Mouse (Mus musculus): ENCODE data around the gene Cluh. TPM values are rescaled to one million over a fixed set of nuclear protein-coding genes. Genes with fewer than 3 reads are reported as not detected.

Gene Cluh
- polyA plus RNA-seq, 1 experiment = 67.4 TPM

GRCm38 (mm10) chr11:74649647-74650551, 604 bp downstream of the Cluh start:
- Histone ChIP-seq H3K4me3 (replicated peaks; ENCODE audit: insufficient read depth, low read depth, low read length) (peak overlapping the region; percentile 59), H3K4me1 (ENCODE audit: control insufficient read depth, insufficient read depth, low read length) (peaks cover 19% of the 10 kb centered on the region), H3K27me3 (ENCODE audit: control insufficient read depth, insufficient read depth, low read length) (no peaks in the 10 kb centered on the region), H3K27ac (ENCODE audit: insufficient read depth, low read length) (peak overlapping the region; percentile 27)
- DNase-seq = no peak
- under 1% methylated on average over 50 of the region's 53 CpGs for WGBS
- TF ChIP-seq POLR2A (IDR thresholded peaks at IDR 0.05; ENCODE audit: borderline replicate concordance, insufficient read depth, low read length) = no peak
- no peak for TF ChIP-seq CTCF (IDR thresholded peaks at IDR 0.05; ENCODE audit: borderline replicate concordance, insufficient read depth, low read depth, low read length)

DNA sequence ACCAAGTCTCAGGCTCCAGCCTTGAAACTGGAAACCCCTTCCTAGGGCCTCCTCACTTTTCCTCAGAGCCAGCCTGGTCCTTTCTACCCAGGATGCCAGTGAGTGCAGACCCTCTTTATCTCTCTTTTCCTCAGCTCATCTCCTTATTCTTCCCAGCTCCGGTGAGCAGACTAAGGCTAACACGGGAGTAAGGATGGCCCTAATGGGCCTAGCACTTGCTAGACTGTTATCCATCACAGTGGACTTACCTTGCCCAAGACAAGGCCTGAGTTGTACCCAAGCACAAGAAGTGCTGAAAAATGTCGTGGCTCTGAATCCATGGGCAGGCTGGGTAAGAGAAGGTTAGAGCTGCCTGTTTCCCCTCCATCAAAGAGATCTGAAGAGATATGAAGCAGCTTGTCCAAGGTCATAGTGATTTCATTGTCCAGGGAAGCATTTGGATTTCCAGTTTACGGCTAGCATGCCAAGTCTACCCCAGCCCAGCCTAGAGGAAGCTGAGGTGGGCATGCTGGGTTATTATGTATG, 1.3 kb downstream of the Cluh start:
- TF ChIP-seq CTCF (IDR thresholded peaks at IDR 0.05; ENCODE audit: borderline replicate concordance, insufficient read depth, low read depth, low read length) = no peak
- TF ChIP-seq POLR2A (IDR thresholded peaks at IDR 0.05; ENCODE audit: borderline replicate concordance, insufficient read depth, low read length) = no peak
- 33% methylated on average over 4 of the region's 4 CpGs for WGBS
- Histone ChIP-seq H3K27me3 (ENCODE audit: control insufficient read depth, insufficient read depth, low read length) (no peaks in the 10 kb centered on the region), H3K4me1 (ENCODE audit: control insufficient read depth, insufficient read depth, low read length) (peaks cover 19% of the 10 kb centered on the region), H3K27ac (ENCODE audit: insufficient read depth, low read length) (no peak overlapping the region), H3K4me3 (replicated peaks; ENCODE audit: insufficient read depth, low read depth, low read length) (peak overlapping the region; percentile 59)
- DNase-seq = no peak

- WGBS = 1% methylated on average over 4 of the region's 4 CpGs
- DNase-seq = peak; percentile 56 to 67
- no peaks in the 10 kb centered on the region for H3K27me3 ChIP-seq (ENCODE audit: control insufficient read depth, insufficient read depth, low read length)
- TF ChIP-seq POLR2A (IDR thresholded peaks at IDR 0.05; ENCODE audit: borderline replicate concordance, insufficient read depth, low read length) (no peak), CTCF (IDR thresholded peaks at IDR 0.05; ENCODE audit: borderline replicate concordance, insufficient read depth, low read depth, low read length) (no peak)
- peaks cover 23% of the 10 kb centered on the region for H3K4me1 ChIP-seq (ENCODE audit: control insufficient read depth, insufficient read depth, low read length)
- peak overlapping the region; percentile 68 for H3K27ac ChIP-seq (ENCODE audit: insufficient read depth, low read length)
- peak overlapping the region; percentile 2 for H3K4me3 ChIP-seq (replicated peaks; ENCODE audit: insufficient read depth, low read depth, low read length)
Observed at GRCm38 (mm10) chr11:74652791-74653191, 3.5 kb downstream of the Cluh start.

GRCm38 (mm10) chr11:74653385-74653784, 4.1 kb downstream of the Cluh start:
- no peak for DNase-seq
- no peak for TF ChIP-seq POLR2A (IDR thresholded peaks at IDR 0.05; ENCODE audit: borderline replicate concordance, insufficient read depth, low read length)
- no peak for TF ChIP-seq CTCF (IDR thresholded peaks at IDR 0.05; ENCODE audit: borderline replicate concordance, insufficient read depth, low read depth, low read length)
- Histone ChIP-seq H3K4me1 (ENCODE audit: control insufficient read depth, insufficient read depth, low read length) (peaks cover 23% of the 10 kb centered on the region), H3K27ac (ENCODE audit: insufficient read depth, low read length) (peak overlapping the region; percentile 68), H3K4me3 (replicated peaks; ENCODE audit: insufficient read depth, low read depth, low read length) (no peak overlapping the region), H3K27me3 (ENCODE audit: control insufficient read depth, insufficient read depth, low read length) (no peaks in the 10 kb centered on the region)
- 34% methylated on average over 6 of the region's 6 CpGs for WGBS

DNA sequence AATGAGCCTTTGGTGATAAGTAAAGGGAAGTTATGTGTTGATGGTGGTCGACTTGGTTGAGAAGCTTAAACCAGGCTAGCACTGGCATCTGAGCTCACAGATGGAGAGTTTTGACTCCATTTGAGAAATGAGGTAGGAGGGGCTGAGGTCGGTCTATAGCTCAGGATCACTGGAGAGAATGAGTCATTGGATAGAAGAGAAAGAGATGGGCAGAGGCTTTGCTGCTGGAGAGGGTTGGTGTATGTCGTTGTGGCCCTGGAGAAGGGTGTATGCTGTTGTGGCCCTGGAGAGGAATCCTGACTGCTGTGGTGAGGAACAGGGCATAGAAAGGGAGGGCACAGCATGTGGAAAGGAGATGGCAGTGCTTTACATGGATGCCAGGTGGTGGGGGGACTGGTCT, 6.6 kb downstream of the Cluh start:
- Histone ChIP-seq H3K4me1 (ENCODE audit: control insufficient read depth, insufficient read depth, low read length) (peaks cover 19% of the 10 kb centered on the region), H3K27ac (ENCODE audit: insufficient read depth, low read length) (no peak overlapping the region), H3K27me3 (ENCODE audit: control insufficient read depth, insufficient read depth, low read length) (no peaks in the 10 kb centered on the region), H3K4me3 (replicated peaks; ENCODE audit: insufficient read depth, low read depth, low read length) (no peak overlapping the region)
- no peak for TF ChIP-seq POLR2A (IDR thresholded peaks at IDR 0.05; ENCODE audit: borderline replicate concordance, insufficient read depth, low read length)
- TF ChIP-seq CTCF (IDR thresholded peaks at IDR 0.05; ENCODE audit: borderline replicate concordance, insufficient read depth, low read depth, low read length) = no peak
- 48% methylated on average over 3 of the region's 3 CpGs for WGBS
- no peak for DNase-seq

DNA sequence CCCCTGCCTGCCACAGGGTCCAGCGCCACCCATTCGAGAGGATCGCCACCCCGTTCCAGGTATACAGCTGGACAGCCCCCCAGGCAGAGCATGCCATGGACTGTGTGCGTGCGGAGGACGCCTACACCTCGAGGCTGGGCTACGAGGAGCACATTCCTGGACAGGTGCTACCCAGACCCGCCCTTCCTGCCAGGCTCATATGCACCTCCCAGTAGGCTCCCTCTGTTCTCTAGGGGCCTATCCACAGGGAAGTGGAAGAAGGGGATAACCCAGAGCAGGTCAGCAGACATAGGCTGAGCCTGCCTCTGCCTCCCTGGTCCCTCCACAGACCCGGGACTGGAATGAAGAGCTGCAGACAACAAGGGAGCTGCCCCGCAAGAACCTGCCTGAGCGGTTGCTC, 11.0 kb downstream of the Cluh start:
- 93% methylated on average over 13 of the region's 13 CpGs for WGBS

GRCm38 (mm10) chr11:74661641-74662040, 12.3 kb downstream of the Cluh start:
- Histone ChIP-seq H3K4me3 (replicated peaks; ENCODE audit: insufficient read depth, low read depth, low read length) (no peak overlapping the region), H3K27me3 (ENCODE audit: control insufficient read depth, insufficient read depth, low read length) (no peaks in the 10 kb centered on the region), H3K27ac (ENCODE audit: insufficient read depth, low read length) (no peak overlapping the region), H3K4me1 (ENCODE audit: control insufficient read depth, insufficient read depth, low read length) (no peaks in the 10 kb centered on the region)
- WGBS = 92% methylated on average over 19 of the region's 19 CpGs
- no peak for TF ChIP-seq CTCF (IDR thresholded peaks at IDR 0.05; ENCODE audit: borderline replicate concordance, insufficient read depth, low read depth, low read length)
- no peak for TF ChIP-seq POLR2A (IDR thresholded peaks at IDR 0.05; ENCODE audit: borderline replicate concordance, insufficient read depth, low read length)
- peak in 1 of 2 experiments; percentile 7 for DNase-seq

More for the DNA sequence above, 11.0 kb downstream of the Cluh start:
- no peaks in the 10 kb centered on the region for H3K27me3 ChIP-seq (ENCODE audit: control insufficient read depth, insufficient read depth, low read length)
- peaks cover 4% of the 10 kb centered on the region; the same call in 1 of the 2 replicates for H3K4me1 ChIP-seq (ENCODE audit: control insufficient read depth, insufficient read depth, low read length)
- H3K27ac ChIP-seq (ENCODE audit: insufficient read depth, low read length) = no peak overlapping the region
- H3K4me3 ChIP-seq (replicated peaks; ENCODE audit: insufficient read depth, low read depth, low read length) = no peak overlapping the region
- DNase-seq = no peak
- TF ChIP-seq POLR2A (IDR thresholded peaks at IDR 0.05; ENCODE audit: borderline replicate concordance, insufficient read depth, low read length) (no peak), CTCF (IDR thresholded peaks at IDR 0.05; ENCODE audit: borderline replicate concordance, insufficient read depth, low read depth, low read length) (no peak)

DNA sequence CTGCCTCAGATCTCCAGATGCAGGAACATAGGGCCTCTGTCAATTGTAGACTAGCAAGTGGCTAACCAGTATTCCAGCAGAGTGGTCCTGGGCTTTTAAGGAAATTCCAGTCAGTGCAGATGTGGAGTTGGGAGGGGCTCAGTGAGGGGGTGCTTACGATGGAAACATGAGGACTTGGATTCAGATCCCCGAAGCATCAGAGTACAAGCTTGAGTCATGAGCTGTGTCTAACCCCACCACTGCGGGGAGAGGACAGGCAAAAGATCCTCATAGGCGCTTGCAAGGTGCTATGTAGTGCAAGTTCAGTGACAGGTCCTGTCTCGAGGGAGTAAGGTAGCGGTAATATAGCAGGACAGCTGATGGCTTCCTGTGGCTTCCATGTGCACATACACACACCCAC, 12.9 kb downstream of the Cluh start:
- no peaks in the 10 kb centered on the region for H3K27me3 ChIP-seq (ENCODE audit: control insufficient read depth, insufficient read depth, low read length)
- H3K27ac ChIP-seq (ENCODE audit: insufficient read depth, low read length) = no peak overlapping the region
- no peak for TF ChIP-seq POLR2A (IDR thresholded peaks at IDR 0.05; ENCODE audit: borderline replicate concordance, insufficient read depth, low read length)
- H3K4me1 ChIP-seq (ENCODE audit: control insufficient read depth, insufficient read depth, low read length) = no peaks in the 10 kb centered on the region
- H3K4me3 ChIP-seq (replicated peaks; ENCODE audit: insufficient read depth, low read depth, low read length) = no peak overlapping the region
- 89% methylated on average over 6 of the region's 6 CpGs for WGBS
- no peak for DNase-seq
